Mouse (Mus musculus): Measurements from ENCODE around the gene Adcyap1r1.

GRCm38 (mm10) chr6:55470691-55471090 is 18.9 kb downstream of the Adcyap1r1 start:
- no peak for TF ChIP-seq CTCF (IDR thresholded peaks at IDR 0.05; ENCODE audit: low read depth)
- TF ChIP-seq EP300 (IDR thresholded peaks at IDR 0.05; ENCODE audit: low read depth) = no peak

All from liver, postnatal 0 days (tissue).